Mouse (Mus musculus): ENCODE results near the gene Ssbp4. TPM values are rescaled to one million over a fixed set of nuclear protein-coding genes. Genes with fewer than 3 reads are reported as not detected.

Ssbp4 gene
- polyA plus RNA-seq, 1 experiment from 2014 or later: 62.4 TPM

- peak; percentile 16 for ATAC-seq (ENCODE audit: low read depth)
- Histone ChIP-seq H3K4me3 (replicated peaks) (no peak overlapping the region), H3K27ac (peak overlapping the region; percentile 69), H3K9ac (peak overlapping the region; percentile 33; the same call in 1 of the 2 replicates), H3K4me1 (replicated peaks) (peaks cover 87% of the 10 kb centered on the region), H3K36me3 (no peaks in the 10 kb centered on the region), H3K4me2 (0 out of 2 replicates have a peak overlapping the region, but pooled peaks have one; percentile 17), H3K27me3 (no peaks in the 10 kb centered on the region), H3K9me3 (replicated peaks) (no peaks in the 10 kb centered on the region)
- no peak for DNase-seq
- WGBS (ENCODE audit: insufficient replicate concordance): 52% methylated on average over 7 of the region's 7 CpGs
These were observed 46.7 kb downstream of the Ssbp4 start for GRCm38 (mm10) chr8:70561809-70562535.

- Histone ChIP-seq H3K4me3 (replicated peaks) (no peak overlapping the region), H3K9ac (peak overlapping the region; percentile 33; the same call in 1 of the 2 replicates), H3K36me3 (no peaks in the 10 kb centered on the region), H3K4me1 (replicated peaks) (peaks cover 92% of the 10 kb centered on the region), H3K27ac (peak overlapping the region; percentile 69), H3K27me3 (no peaks in the 10 kb centered on the region), H3K9me3 (replicated peaks) (no peaks in the 10 kb centered on the region), H3K4me2 (no peak overlapping the region)
- WGBS (ENCODE audit: insufficient replicate concordance): 30% methylated on average over 4 of the region's 4 CpGs
- no peak for DNase-seq
- ATAC-seq (ENCODE audit: low read depth): no peak
These were observed 47.3 kb downstream of the Ssbp4 start for GRCm38 (mm10) chr8:70561357-70561756.

GRCm38 (mm10) chr8:70560564-70560963 lies 48.1 kb downstream of the Ssbp4 start:
- Histone ChIP-seq H3K4me3 (replicated peaks) (no peak overlapping the region), H3K4me2 (no peak overlapping the region), H3K27ac (peak overlapping the region; percentile 69), H3K9me3 (replicated peaks) (no peaks in the 10 kb centered on the region), H3K36me3 (no peaks in the 10 kb centered on the region; the same call in 1 of the 2 replicates), H3K4me1 (replicated peaks) (peaks cover 95% of the 10 kb centered on the region), H3K9ac (peak overlapping the region; percentile 33; the same call in 1 of the 2 replicates), H3K27me3 (no peaks in the 10 kb centered on the region)
- ATAC-seq (ENCODE audit: low read depth) (0 out of 2 replicates have a peak, but pooled peaks have one; percentile 11), DNase-seq (no peak)
- 49% methylated on average over 3 of the region's 3 CpGs for WGBS (ENCODE audit: insufficient replicate concordance)

- ATAC-seq (ENCODE audit: low read depth) (no peak; the same call in 1 of the 2 replicates), DNase-seq (no peak)
- H3K4me2 ChIP-seq: no peak overlapping the region
- 0 out of 2 replicates have a peak overlapping the region, but pooled peaks have one; percentile 22 for H3K9ac ChIP-seq
- peaks cover 95% of the 10 kb centered on the region for H3K4me1 ChIP-seq (replicated peaks)
- peak overlapping the region; percentile 69 for H3K27ac ChIP-seq
- no peak overlapping the region for H3K4me3 ChIP-seq (replicated peaks)
- no peaks in the 10 kb centered on the region; the same call in 1 of the 2 replicates for H3K36me3 ChIP-seq
- 43% methylated on average over 2 of the region's 2 CpGs for WGBS (ENCODE audit: insufficient replicate concordance)
- H3K27me3 ChIP-seq: no peaks in the 10 kb centered on the region
- H3K9me3 ChIP-seq (replicated peaks): no peaks in the 10 kb centered on the region
These were observed 48.6 kb downstream of the Ssbp4 start for GRCm38 (mm10) chr8:70560096-70560495.

- 56% methylated on average over 3 of the region's 3 CpGs for WGBS (ENCODE audit: insufficient replicate concordance)
- H3K4me2 ChIP-seq: no peak overlapping the region
These were observed 49.7 kb downstream of the Ssbp4 start for GRCm38 (mm10) chr8:70558983-70559382.

GRCm38 (mm10) chr8:70558334-70558733 lies 50.3 kb downstream of the Ssbp4 start:
- H3K4me3 ChIP-seq (replicated peaks): no peak overlapping the region
- ATAC-seq (ENCODE audit: low read depth) (peak; percentile 6; the same call in 1 of the 2 replicates), DNase-seq (no peak)
- whole genome bisulfite sequencing (ENCODE audit: insufficient replicate concordance): 11% methylated on average over 4 of the region's 4 CpGs
- peak overlapping the region; percentile 5; the same call in 1 of the 2 replicates for H3K9ac ChIP-seq
- peak overlapping the region; percentile 53 for H3K27ac ChIP-seq
- no peaks in the 10 kb centered on the region for H3K9me3 ChIP-seq (replicated peaks)
- peaks cover 95% of the 10 kb centered on the region for H3K4me1 ChIP-seq (replicated peaks)
- no peaks in the 10 kb centered on the region for H3K27me3 ChIP-seq
- no peak overlapping the region for H3K4me2 ChIP-seq
- no peaks in the 10 kb centered on the region; the same call in 1 of the 2 replicates for H3K36me3 ChIP-seq

More at GRCm38 (mm10) chr8:70558983-70559382, 49.7 kb downstream of the Ssbp4 start:
- ATAC-seq (ENCODE audit: low read depth): no peak
- Histone ChIP-seq H3K36me3 (no peaks in the 10 kb centered on the region; the same call in 1 of the 2 replicates), H3K9ac (no peak overlapping the region), H3K4me1 (replicated peaks) (peaks cover 95% of the 10 kb centered on the region), H3K27ac (0 out of 2 replicates have a peak overlapping the region, but pooled peaks have one; percentile 53), H3K27me3 (no peaks in the 10 kb centered on the region), H3K4me3 (replicated peaks) (no peak overlapping the region), H3K9me3 (replicated peaks) (no peaks in the 10 kb centered on the region)
- DNase-seq: no peak

- ATAC-seq (ENCODE audit: low read depth) (peak; percentile 41; the same call in 1 of the 2 replicates), DNase-seq (no peak)
- Histone ChIP-seq H3K36me3 (peaks cover 4% of the 10 kb centered on the region), H3K4me1 (replicated peaks) (peaks cover 91% of the 10 kb centered on the region), H3K9me3 (replicated peaks) (no peaks in the 10 kb centered on the region), H3K4me2 (peak overlapping the region; percentile 17; the same call in 1 of the 2 replicates), H3K27me3 (no peaks in the 10 kb centered on the region), H3K27ac (peak overlapping the region; percentile 79), H3K9ac (peak overlapping the region; percentile 10; the same call in 1 of the 2 replicates), H3K4me3 (replicated peaks) (no peak overlapping the region)
- WGBS (ENCODE audit: insufficient replicate concordance): 67% methylated on average over 4 of the region's 4 CpGs
These were observed 53.5 kb downstream of the Ssbp4 start for GRCm38 (mm10) chr8:70555079-70555747.

GRCm38 (mm10) chr8:70553740-70554139 lies 54.9 kb downstream of the Ssbp4 start:
- no peak for DNase-seq
- Histone ChIP-seq H3K4me2 (no peak overlapping the region), H3K4me3 (replicated peaks) (no peak overlapping the region), H3K9ac (no peak overlapping the region), H3K27ac (peak overlapping the region; percentile 34; the same call in 1 of the 2 replicates), H3K9me3 (replicated peaks) (no peaks in the 10 kb centered on the region), H3K27me3 (no peaks in the 10 kb centered on the region), H3K4me1 (replicated peaks) (peaks cover 88% of the 10 kb centered on the region), H3K36me3 (peaks cover 4% of the 10 kb centered on the region)
- ATAC-seq (ENCODE audit: low read depth): no peak

- Histone ChIP-seq H3K9me3 (replicated peaks) (no peaks in the 10 kb centered on the region), H3K4me3 (replicated peaks) (no peak overlapping the region), H3K27ac (peak overlapping the region; percentile 25; the same call in 1 of the 2 replicates), H3K36me3 (peaks cover 4% of the 10 kb centered on the region), H3K9ac (no peak overlapping the region), H3K4me2 (no peak overlapping the region), H3K27me3 (no peaks in the 10 kb centered on the region), H3K4me1 (replicated peaks) (peaks cover 88% of the 10 kb centered on the region)
- DNase-seq (no peak), ATAC-seq (ENCODE audit: low read depth) (no peak)
- 33% methylated on average over 1 of the region's 1 CpGs for WGBS (ENCODE audit: insufficient replicate concordance)
These were observed 55.8 kb downstream of the Ssbp4 start for GRCm38 (mm10) chr8:70552836-70553235.

GRCm38 (mm10) chr8:70551558-70552161 lies 57.0 kb downstream of the Ssbp4 start:
- H3K27me3 ChIP-seq: no peaks in the 10 kb centered on the region
- ATAC-seq (ENCODE audit: low read depth) (no peak), DNase-seq (no peak)
- H3K4me2 ChIP-seq: no peak overlapping the region
- H3K36me3 ChIP-seq: peaks cover 4% of the 10 kb centered on the region
- H3K4me3 ChIP-seq (replicated peaks): no peak overlapping the region
- H3K4me1 ChIP-seq (replicated peaks): peaks cover 86% of the 10 kb centered on the region
- peak overlapping the region; percentile 13 for H3K27ac ChIP-seq
- 44% methylated on average over 3 of the region's 3 CpGs for WGBS (ENCODE audit: insufficient replicate concordance)
- H3K9me3 ChIP-seq (replicated peaks): no peaks in the 10 kb centered on the region
- peak overlapping the region; percentile 26; the same call in 1 of the 2 replicates for H3K9ac ChIP-seq

Data from liver, embryonic 13.5 days (tissue).